Mouse (Mus musculus): ENCODE data around the gene Nxf7.
"Not testable (repeated sequence)": the region's sequence is repeated elsewhere in the genome, so short reads cannot be mapped to it uniquely, and the experiment has no call there.

Gene Nxf7

DNA sequence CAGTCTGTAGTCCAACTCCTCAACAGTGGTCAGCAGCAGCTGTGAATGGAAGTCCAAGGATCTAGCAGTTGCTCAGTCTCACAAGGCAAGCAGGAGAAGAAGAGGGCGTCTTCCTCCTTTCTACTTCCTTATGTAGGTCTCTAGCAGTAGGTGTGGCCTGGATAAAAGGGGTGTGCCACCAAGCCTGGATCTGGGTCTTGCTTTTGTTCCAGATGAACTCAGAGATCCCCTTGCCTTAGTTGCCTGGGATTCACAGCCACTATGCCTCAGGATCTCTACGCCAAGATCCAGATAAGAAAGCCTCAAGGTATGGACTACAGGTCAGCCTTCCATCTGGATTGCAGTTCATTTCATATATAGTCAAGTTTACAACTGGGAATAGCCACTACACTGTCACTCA lies at the start of gene Nxf7:
Gene Nxf7, minus strand, starts transcription at position 101 of the 400 bp plus-strand sequence.
- DNase-seq = no peak

DNA sequence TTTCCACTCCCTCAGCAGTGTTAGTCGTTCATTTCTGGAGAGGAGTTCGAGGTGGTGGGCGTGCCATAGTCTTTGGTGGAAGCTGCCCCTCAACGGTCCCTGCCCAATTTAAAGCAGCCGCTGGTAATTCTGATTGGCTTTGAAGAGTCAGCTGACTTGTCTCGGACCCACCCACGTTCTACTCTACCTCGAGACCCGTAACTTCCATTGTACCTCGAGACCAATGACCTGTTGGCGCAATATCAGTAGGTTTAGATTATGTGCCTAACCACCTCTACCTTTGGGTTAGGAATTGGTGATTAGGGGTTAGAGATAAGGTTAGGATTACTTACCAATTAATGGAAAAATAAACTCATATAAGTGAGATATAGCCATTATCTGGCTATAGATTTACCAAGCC lies 29.0 kb upstream of the Nxf7 start, which contains the start of gene Prame:
Gene Prame, minus strand, starts transcription at position 101 of the 400 bp plus-strand sequence.
- DNase-seq = no peak

DNA sequence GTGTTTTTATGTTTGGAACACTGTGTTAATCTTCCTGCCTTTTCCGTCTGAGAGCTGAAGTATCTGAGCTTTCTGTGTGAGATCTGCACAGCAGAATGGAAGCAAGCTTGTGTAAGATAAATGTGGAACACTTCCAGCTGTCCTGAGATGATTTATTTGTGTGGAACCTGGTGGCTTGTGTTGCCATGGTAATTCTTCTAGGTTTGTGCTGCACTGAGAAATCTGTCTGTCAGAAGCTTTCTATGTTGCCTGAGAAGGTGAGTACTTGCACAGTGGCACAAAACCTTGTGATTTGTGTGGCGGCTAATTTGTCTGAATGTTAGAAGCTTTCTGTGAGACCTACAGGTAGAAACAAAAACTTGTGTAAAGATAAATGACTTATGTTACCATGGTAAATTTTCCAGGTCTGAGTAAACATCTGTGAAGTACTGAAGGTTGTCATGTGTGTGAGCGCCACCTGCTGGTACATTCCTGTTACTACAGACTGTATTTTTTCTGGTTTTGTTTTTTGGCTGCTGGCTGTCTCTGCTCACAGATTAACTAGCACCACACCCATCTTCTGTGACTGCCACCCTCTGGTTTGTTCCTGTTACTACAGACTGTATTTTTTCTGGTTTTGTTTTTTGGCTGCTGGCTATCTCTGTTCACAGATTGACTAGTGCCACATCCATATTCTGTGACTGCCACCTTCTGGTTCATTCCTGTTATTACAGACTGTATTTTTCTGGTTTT lies 2.9 kb upstream of the Nxf7 start:
- peak; percentile 33 to 38 for DNase-seq

DNA sequence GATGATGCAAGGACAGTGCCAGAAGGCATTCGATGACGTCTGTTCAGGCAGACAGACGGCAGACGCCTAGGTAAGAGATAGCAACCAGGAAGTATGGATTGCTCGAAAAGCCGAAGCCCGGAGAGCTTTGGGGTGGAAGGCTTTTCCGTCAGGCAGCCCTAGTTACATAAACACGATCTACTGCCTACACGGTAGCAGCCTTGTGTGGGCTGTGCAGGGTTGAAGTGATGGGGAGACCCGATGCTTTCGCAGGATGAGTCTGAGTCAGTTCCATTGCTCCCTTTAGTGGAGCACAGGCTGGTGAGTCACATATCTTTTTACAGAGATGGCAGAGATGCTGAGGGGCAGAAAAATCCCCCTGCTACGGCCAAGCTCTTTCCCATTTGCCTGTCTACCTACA lies 481 bp downstream of the Nxf7 start:
- no peak for DNase-seq

DNA sequence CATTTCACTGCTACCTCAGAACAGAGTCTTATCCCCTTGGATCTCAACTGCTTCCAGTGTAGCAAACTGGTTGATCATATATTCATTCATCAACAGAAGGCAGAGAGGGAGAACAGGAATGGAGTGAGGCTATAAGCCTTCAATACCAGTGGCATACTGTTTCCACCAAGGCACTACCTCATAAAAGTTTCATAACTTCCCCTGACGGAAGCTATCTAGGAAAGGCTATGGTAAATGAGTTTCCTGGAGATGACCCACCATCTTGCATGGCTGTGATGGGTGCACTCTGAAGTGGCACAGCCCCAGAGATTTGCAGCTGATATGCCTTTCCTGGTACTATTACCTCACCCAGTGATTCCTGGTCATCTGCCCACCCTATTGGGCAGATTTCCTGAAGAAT lies 22.2 kb downstream of the Nxf7 start:
- DNase-seq = no peak

DNA sequence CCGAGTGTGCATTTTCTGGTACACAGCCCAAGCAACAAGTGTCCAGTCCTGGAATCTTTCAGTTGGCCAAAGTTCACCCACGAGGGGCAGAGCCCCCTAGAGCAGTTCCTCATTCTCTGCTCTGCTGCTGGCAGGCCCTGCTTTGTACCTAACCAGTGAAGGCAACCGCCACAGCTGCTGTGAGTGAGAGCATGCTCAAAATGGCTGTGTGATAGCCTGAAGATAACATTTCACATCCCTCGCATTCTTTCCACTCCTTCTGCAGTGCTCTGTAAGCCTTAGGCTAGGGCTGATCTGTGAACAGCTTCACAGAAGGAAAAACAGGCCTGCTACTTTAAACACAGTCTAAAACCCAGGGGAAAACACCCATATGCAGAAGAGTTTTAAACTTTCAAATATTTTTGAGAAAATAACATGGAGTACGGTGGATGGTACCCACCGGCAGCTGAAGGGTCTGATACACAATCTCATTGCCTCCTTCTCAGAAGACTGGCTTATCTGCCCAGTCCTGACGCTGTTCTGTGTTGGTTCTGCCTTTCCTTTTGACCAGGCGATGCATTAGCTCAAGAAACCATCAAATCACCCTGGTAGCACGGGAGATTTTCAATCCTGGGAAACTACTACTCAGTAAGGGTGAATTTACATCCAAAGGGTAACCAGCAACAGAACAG lies 23.5 kb downstream of the Nxf7 start:
- not testable (repeated sequence) for DNase-seq

DNA sequence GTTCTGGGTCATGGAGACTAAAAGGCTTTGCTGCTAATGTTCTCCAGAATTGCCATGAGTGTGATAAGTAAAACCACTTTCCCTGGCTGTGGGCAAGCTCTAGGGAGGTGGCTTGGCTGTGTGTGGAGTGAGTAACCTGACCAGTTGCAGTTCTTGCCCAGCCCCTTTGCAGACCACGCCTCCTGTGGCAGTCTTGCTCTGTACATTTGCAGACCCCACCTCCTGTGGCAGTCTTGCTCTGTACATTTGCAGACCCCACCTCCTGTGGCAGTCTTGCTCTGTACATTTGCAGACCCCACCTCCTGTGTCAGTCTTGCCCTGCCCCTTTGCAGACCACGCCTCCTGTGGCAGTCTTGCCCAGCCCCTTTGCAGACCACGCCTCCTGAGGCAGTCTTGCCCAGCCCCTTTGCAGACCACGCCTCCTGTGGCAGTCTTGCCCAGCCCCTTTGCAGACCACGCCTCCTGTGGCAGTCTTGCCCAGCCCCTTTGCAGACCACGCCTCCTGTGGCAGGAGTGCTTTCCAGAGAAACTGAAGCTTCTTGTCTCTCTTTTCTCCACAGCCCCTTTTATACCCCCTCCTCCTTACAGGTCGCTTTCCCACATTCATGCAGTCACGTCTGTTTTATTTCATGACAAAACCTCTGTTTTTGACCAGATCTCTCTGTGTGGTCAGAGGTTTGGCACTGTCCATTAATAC lies 24.2 kb downstream of the Nxf7 start:
- DNase-seq = not testable (repeated sequence)

DNA sequence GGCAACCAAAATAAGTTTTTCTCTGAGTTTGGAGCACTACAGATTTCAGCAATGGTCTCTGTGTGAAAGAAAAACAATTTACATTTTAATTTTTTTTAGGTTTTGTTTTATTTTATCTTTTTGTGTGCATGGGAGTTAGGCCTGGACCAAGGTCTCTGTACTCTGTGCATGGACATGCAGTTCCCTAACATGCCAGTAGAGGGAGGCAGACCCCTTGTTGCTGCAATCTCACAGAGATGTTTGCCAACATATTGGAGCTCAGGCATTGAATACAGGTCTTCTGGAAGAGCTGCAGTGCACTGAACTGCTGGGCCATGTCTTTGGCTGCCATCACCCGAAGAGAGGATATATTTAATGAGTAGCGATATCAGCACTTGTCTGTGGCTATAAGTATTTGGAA lies 29.1 kb downstream of the Nxf7 start:
- DNase-seq = peak; percentile 37 to 64

DNA sequence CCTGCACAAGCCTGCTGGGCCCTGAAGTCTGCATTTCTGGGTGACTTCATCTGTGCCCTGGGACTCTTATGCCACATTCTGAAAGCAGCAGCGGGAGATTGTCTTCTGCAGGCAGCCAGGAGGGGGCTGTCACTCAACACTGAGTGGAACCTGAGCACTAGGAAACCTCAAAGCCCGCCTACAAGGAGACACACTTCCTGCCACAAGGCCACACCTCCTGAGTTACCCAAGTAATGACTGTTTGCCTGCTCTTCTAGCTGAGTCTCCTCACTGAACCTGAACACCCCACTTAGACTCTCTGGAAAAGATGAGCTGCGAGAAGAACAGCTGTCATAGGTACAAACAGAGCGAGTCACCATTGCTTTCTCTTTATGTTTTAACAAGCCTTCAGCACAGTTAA lies 33.6 kb downstream of the Nxf7 start:
- peak; percentile 9 to 28 for DNase-seq

DNA sequence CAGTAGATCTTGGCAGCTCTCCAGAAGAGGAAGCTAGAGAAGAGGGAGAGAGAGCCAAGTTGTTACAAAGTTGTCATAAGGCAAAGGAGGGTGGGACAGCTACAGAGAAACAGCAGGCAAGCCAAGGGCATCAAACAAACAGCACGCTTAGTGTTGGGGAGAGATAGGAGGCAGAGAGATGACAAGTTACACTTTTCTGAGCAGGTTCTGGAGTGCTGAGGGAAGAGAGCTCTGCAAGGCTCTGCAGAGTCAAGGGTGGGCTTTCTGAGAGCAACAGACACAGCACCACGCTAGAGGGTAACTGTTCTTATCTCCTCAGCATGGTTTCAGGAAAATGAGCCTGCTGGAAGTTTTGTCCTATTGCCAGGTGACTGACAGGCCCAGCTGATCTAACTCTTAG lies 35.7 kb downstream of the Nxf7 start:
- DNase-seq = no peak

DNA sequence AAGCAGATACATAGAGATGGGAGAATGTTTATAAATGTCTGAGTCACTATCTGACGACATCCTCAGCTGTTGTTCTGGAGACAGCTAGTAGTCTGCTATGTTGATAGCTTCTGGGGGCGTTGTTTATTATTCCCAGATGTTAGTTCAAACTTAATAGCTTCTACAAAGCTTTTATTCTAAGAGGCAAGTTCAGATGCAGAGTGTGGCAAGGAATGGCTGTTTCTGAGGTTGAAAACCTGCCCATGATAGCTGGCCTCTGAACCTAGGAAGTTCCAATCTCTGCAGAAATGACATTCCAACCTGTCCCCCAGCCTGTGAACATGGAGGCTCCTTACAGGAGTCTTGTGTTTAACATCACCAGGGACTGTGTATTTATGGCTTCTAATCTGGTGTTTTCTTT lies 36.9 kb downstream of the Nxf7 start:
- not testable (repeated sequence) for DNase-seq

DNA sequence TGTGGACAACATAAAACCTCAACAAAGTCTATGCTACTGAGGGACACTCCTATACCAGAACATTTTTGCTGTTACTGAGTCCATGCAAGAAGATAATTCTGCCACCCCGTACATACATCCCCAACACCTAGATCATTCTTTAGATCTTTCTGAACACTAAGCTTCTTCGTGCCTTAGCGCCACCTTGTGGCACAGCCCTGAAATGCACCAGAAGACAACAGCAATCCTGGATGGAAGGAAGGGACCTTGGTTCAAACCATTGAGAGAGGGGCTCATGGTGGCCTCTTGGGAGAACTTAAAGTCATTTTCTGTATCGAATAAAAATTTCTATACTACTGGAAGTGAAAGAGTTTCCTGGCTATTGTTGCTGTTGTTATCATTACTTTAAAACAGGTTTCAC lies 37.6 kb downstream of the Nxf7 start:
- peak; percentile 57 to 65 for DNase-seq

DNA sequence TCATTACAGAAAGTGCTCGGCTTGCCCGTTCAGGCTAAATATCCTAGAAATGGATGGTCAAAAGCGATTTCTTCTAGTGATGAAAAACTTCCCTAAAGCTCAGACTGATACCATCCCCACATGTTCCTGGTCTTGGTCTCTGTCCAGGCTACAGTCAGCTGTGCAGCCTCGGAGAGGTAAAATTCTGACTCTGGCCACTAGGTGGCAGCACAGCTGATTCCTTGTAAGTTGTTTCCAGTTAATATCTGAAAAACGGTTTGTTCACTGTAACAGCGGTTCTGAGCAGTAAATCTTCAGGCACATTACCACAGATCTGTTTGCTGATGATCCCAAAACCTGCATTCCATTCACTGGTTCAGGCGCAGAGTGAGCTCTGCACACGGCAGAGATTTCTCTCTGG lies 38.9 kb downstream of the Nxf7 start:
- peak; percentile 45 to 47 for DNase-seq

Data from B cell, adult 2 months (primary cell).